In genomic region chr14:29442476-29442875, GRCm38 (mm10) we compare ENCODE assay signal across 9 mouse cellular contexts.
A peak's percentile ranks its signal among the peaks of the same experiment; 100 is the strongest.
DNase-seq lines count a peak whose midpoint lies in the region; ATAC-seq and TF ChIP-seq lines count a peak whose summit lies in the region.
"Had no signal": no experiment of that assay in that cellular context is flagged by ENCODE, and none has a peak within 500 bp of the region (broad histone marks: within the 10 kb centered on the region; RNA-seq: fewer than 3 reads in every experiment).

No protein-coding gene starts in this region.

- 10% methylated on average over 4 of the region's 4 CpGs for WGBS in forebrain, embryonic 12.5 days
- WGBS in limb, embryonic 11.5 days: 16% methylated on average over 4 of the region's 4 CpGs
- 17% methylated on average over 4 of the region's 4 CpGs for WGBS in neural tube, embryonic 15.5 days
- 33% methylated on average over 4 of the region's 4 CpGs for WGBS in stomach, postnatal 0 days

- no peak for TF ChIP-seq EP300 in stomach, postnatal 0 days (optimal IDR thresholded peaks at IDR 0.05)

- peaks cover 8% of the 10 kb centered on the region; the same call in 1 of the 2 replicates for H3K27me3 ChIP-seq in forebrain, embryonic 12.5 days
- H3K27me3 ChIP-seq in limb, embryonic 11.5 days (ENCODE audit: control insufficient read depth, insufficient read depth, low read length): no peaks in the 10 kb centered on the region
- no peaks in the 10 kb centered on the region; the same call in 1 of the 2 replicates for H3K27me3 ChIP-seq in neural tube, embryonic 15.5 days (replicated peaks)
- H3K27me3 ChIP-seq in stomach, postnatal 0 days (ENCODE audit: control insufficient read depth, insufficient read depth, low read length): no peaks in the 10 kb centered on the region

- peak; percentile 58; the same call in 1 of the 2 replicates for ATAC-seq in forebrain, embryonic 12.5 days (ENCODE audit: low FRiP score)
- no peak for ATAC-seq in limb, embryonic 11.5 days (ENCODE audit: insufficient number of reproducible peaks, low FRiP score, low TSS enrichment, low read depth)
- ATAC-seq in neural tube, embryonic 15.5 days (ENCODE audit: low FRiP score): no peak
- no peak for ATAC-seq in stomach, postnatal 0 days (ENCODE audit: low FRiP score, low TSS enrichment)

- no peaks in the 10 kb centered on the region for H3K9me3 ChIP-seq in forebrain, embryonic 12.5 days
- H3K9me3 ChIP-seq in limb, embryonic 11.5 days (ENCODE audit: control insufficient read depth, low read length): no peaks in the 10 kb centered on the region
- no peaks in the 10 kb centered on the region for H3K9me3 ChIP-seq in neural tube, embryonic 15.5 days (replicated peaks)
- H3K9me3 ChIP-seq in stomach, postnatal 0 days (ENCODE audit: control insufficient read depth, low read length): no peaks in the 10 kb centered on the region

- no peak for TF ChIP-seq CTCF in stomach, postnatal 0 days (IDR thresholded peaks at IDR 0.05; ENCODE audit: low read depth)

- no peak overlapping the region for H3K4me3 ChIP-seq in forebrain, embryonic 12.5 days (replicated peaks)
- no peak overlapping the region for H3K4me3 ChIP-seq in limb, embryonic 11.5 days (ENCODE audit: low read depth, low read length)
- H3K4me3 ChIP-seq in neural tube, embryonic 15.5 days (replicated peaks): no peak overlapping the region
- no peak overlapping the region for H3K4me3 ChIP-seq in stomach, postnatal 0 days (ENCODE audit: low read depth, low read length)

- H3K4me2 ChIP-seq in forebrain, embryonic 12.5 days: peak overlapping the region; percentile 29
- H3K4me2 ChIP-seq in limb, embryonic 11.5 days (ENCODE audit: low read depth, severe bottlenecking): no peak overlapping the region
- peak overlapping the region; percentile 17; the same call in 1 of the 2 replicates for H3K4me2 ChIP-seq in neural tube, embryonic 15.5 days
- H3K4me2 ChIP-seq in stomach, postnatal 0 days (replicated peaks; ENCODE audit: low read depth): no peak overlapping the region

- peak; percentile 12 for DNase-seq in kidney, postnatal 14 days
- DNase-seq in kidney, postnatal 25 days: no peak
- peak; percentile 43 for DNase-seq in limb, embryonic 11.5 days (ENCODE audit: low spot score)
- DNase-seq in stomach, postnatal 0 days (ENCODE audit: low spot score): no peak
- no peak for DNase-seq in testis, postnatal 10 days (ENCODE audit: low spot score)
- DNase-seq in heart, adult 18-20 months: no peak

- H3K4me1 ChIP-seq in forebrain, embryonic 12.5 days: peaks cover 34% of the 10 kb centered on the region
- peaks cover 3% of the 10 kb centered on the region; the same call in 1 of the 2 replicates for H3K4me1 ChIP-seq in limb, embryonic 11.5 days (ENCODE audit: control insufficient read depth, insufficient read depth, low read length)
- H3K4me1 ChIP-seq in neural tube, embryonic 15.5 days: peaks cover 12% of the 10 kb centered on the region
- H3K4me1 ChIP-seq in stomach, postnatal 0 days (replicated peaks; ENCODE audit: control insufficient read depth, insufficient read depth): no peaks in the 10 kb centered on the region

- no peaks in the 10 kb centered on the region for H3K36me3 ChIP-seq in forebrain, embryonic 12.5 days (replicated peaks)
- H3K36me3 ChIP-seq in limb, embryonic 11.5 days (ENCODE audit: control insufficient read depth, insufficient read depth, low read length): no peaks in the 10 kb centered on the region
- H3K36me3 ChIP-seq in neural tube, embryonic 15.5 days: no peaks in the 10 kb centered on the region
- no peaks in the 10 kb centered on the region for H3K36me3 ChIP-seq in stomach, postnatal 0 days (ENCODE audit: control insufficient read depth, insufficient read depth, low read length)

- H3K9ac ChIP-seq in forebrain, embryonic 12.5 days: no peak overlapping the region
- H3K9ac ChIP-seq in limb, embryonic 11.5 days (ENCODE audit: low read length): no peak overlapping the region
- H3K9ac ChIP-seq in neural tube, embryonic 15.5 days (replicated peaks): no peak overlapping the region
- no peak overlapping the region for H3K9ac ChIP-seq in stomach, postnatal 0 days (ENCODE audit: low read length)
- H3K9ac ChIP-seq: liver, embryonic 14.5 days had no signal

- H3K27ac ChIP-seq in forebrain, embryonic 12.5 days: peak overlapping the region; percentile 74
- H3K27ac ChIP-seq in limb, embryonic 11.5 days (replicated peaks; ENCODE audit: low read depth, low read length): peak overlapping the region; percentile 21; the same call in 1 of the 2 replicates
- peak overlapping the region; percentile 54; the same call in 1 of the 2 replicates for H3K27ac ChIP-seq in neural tube, embryonic 15.5 days (replicated peaks)
- no peak overlapping the region for H3K27ac ChIP-seq in stomach, postnatal 0 days (replicated peaks)
- H3K27ac ChIP-seq: liver, embryonic 14.5 days had no signal

Comparison
In these comparisons a context has a peak if more than half of its experiments do, and no peak if none do; other contexts are left out.
1. DNase-seq: peak in kidney, postnatal 14 days (single experiment) and limb, embryonic 11.5 days (single experiment); none in kidney, postnatal 25 days (0 of 2), stomach, postnatal 0 days (single experiment), testis, postnatal 10 days (single experiment) and heart, adult 18-20 months (0 of 2).
2. H3K4me2 ChIP-seq: peak in forebrain, embryonic 12.5 days (single experiment) and neural tube, embryonic 15.5 days (single experiment); none in limb, embryonic 11.5 days (single experiment) and stomach, postnatal 0 days (single experiment).